Mouse (Mus musculus): Measurements from ENCODE around the gene D830030K20Rik.
"Not testable (repeated sequence)": the region's sequence is repeated elsewhere in the genome, so short reads cannot be mapped to it uniquely, and the experiment has no call there.

D830030K20Rik gene

GRCm38 (mm10) chr14:3208272-3209152 is at the start of gene D830030K20Rik:
Gene D830030K20Rik (plus strand): TSS chr14:3208488.
- peak in 1 of 2 experiments; percentile 38 for DNase-seq (ENCODE audit: low spot score in 2 of 2)

- not testable (repeated sequence) for DNase-seq (ENCODE audit: low spot score in 2 of 2)
Observed at GRCm38 (mm10) chr14:3187955-3188354, 20.3 kb upstream of the D830030K20Rik start, which contains the start of gene Gm5795. Gene Gm5795 (plus strand): TSS chr14:3188255.

GRCm38 (mm10) chr14:3209367-3209766 is 1.1 kb downstream of the D830030K20Rik start:
- not testable (repeated sequence) for DNase-seq (ENCODE audit: low spot score in 2 of 2)

GRCm38 (mm10) chr14:3262531-3262930 is 54.2 kb downstream of the D830030K20Rik start:
- peak in 1 of 2 experiments; percentile 15 for DNase-seq (ENCODE audit: low spot score in 2 of 2)
